8 mouse cellular contexts compared by ENCODE assay signal in genomic region chr8:84831490-84831889, GRCm38 (mm10). TPM values are rescaled to one million over a fixed set of nuclear protein-coding genes. Genes with fewer than 3 reads are reported as not detected.
DNase-seq lines count a peak whose midpoint lies in the region; ATAC-seq and TF ChIP-seq lines count a peak whose summit lies in the region.

Gene Gadd45gip1, plus strand, starts transcription at chr8:84831522.

- TF ChIP-seq POLR2A in liver, adult 2 months (IDR thresholded peaks at IDR 0.05; ENCODE audit: extremely low read depth, insufficient read depth, low read length) = no peak
- TF ChIP-seq POLR2A in myocyte (IDR thresholded peaks at IDR 0.05; ENCODE audit: insufficient read length, low read depth) = no peak

- H3K4me1 ChIP-seq in forebrain, postnatal 0 days (ENCODE audit: insufficient read depth) = peaks cover 14% of the 10 kb centered on the region
- peaks cover 18% of the 10 kb centered on the region for H3K4me1 ChIP-seq in hindbrain, embryonic 12.5 days
- H3K4me1 ChIP-seq in liver, adult 2 months (ENCODE audit: control insufficient read depth, insufficient read depth, low read length) = peaks cover 6% of the 10 kb centered on the region; the same call in 1 of the 2 replicates

- ATAC-seq in forebrain, postnatal 0 days = no peak
- no peak for ATAC-seq in hindbrain, embryonic 12.5 days (ENCODE audit: low FRiP score)

- H3K79me2 ChIP-seq in liver, adult 2 months (ENCODE audit: control insufficient read depth, insufficient read depth, low read length) = peaks cover 8% of the 10 kb centered on the region; the same call in 1 of the 2 replicates
- H3K79me2 ChIP-seq in myocyte (ENCODE audit: control insufficient read depth, insufficient read depth) = peaks cover 9% of the 10 kb centered on the region

- WGBS in forebrain, postnatal 0 days = 88% methylated on average over 11 of the region's 11 CpGs
- WGBS in hindbrain, embryonic 12.5 days = 75% methylated on average over 11 of the region's 11 CpGs
- WGBS in liver, adult 2 months = 8% methylated on average over 11 of the region's 11 CpGs

- DNase-seq in frontal cortex, adult 2 months (ENCODE audit: extremely low spot score in 1 of 2, low spot score in 1 of 2) = no peak
- DNase-seq in frontal cortex, postnatal 14 days (ENCODE audit: low spot score in 2 of 2) = no peak
- DNase-seq in adrenal gland, postnatal 10 days = peak; percentile 54
- DNase-seq in forebrain, postnatal 0 days = no peak
- peak; percentile 92 for DNase-seq in liver, adult 2 months (ENCODE audit: extremely low read depth, low read depth, low spot score)
- DNase-seq in right cerebral cortex, postnatal 4 days = no peak

- TF ChIP-seq CTCF in forebrain, postnatal 0 days (IDR thresholded peaks at IDR 0.05; ENCODE audit: low read depth) = no peak
- TF ChIP-seq CTCF in liver, adult 2 months (IDR thresholded peaks at IDR 0.05; ENCODE audit: low read depth, low read length) = peak; percentile 64

- peaks cover 25% of the 10 kb centered on the region for H3K36me3 ChIP-seq in forebrain, postnatal 0 days (ENCODE audit: insufficient read depth)
- peaks cover 27% of the 10 kb centered on the region for H3K36me3 ChIP-seq in hindbrain, embryonic 12.5 days
- peaks cover 13% of the 10 kb centered on the region; the same call in 1 of the 2 replicates for H3K36me3 ChIP-seq in liver, adult 2 months (ENCODE audit: control insufficient read depth, insufficient read depth, low read length)
- H3K36me3 ChIP-seq in myocyte (ENCODE audit: control insufficient read depth, insufficient read depth) = peaks cover 18% of the 10 kb centered on the region

- peak within 1 kb of the TSS; percentile 98 for H3K27ac ChIP-seq in forebrain, postnatal 0 days (ENCODE audit: low read depth, low read length)
- H3K27ac ChIP-seq in hindbrain, embryonic 12.5 days = peak within 1 kb of the TSS; percentile 95
- peak within 1 kb of the TSS; percentile 86 for H3K27ac ChIP-seq in liver, adult 2 months (replicated peaks; ENCODE audit: insufficient read depth, low read depth, low read length)

- H3K4me3 ChIP-seq in forebrain, postnatal 0 days (ENCODE audit: low read depth, low read length) = peak within 1 kb of the TSS; percentile 97
- H3K4me3 ChIP-seq in hindbrain, embryonic 12.5 days = peak within 1 kb of the TSS; percentile 85
- H3K4me3 ChIP-seq in liver, adult 2 months (ENCODE audit: insufficient read depth, low read depth, low read length) = peak within 1 kb of the TSS; percentile 68
- H3K4me3 ChIP-seq in myocyte = peak within 1 kb of the TSS; percentile 79

- H3ac ChIP-seq in myocyte (ENCODE audit: control insufficient read depth, insufficient read length) = peak within 1 kb of the TSS; percentile 95

- no peaks in the 10 kb centered on the region for H3K9me3 ChIP-seq in forebrain, postnatal 0 days (ENCODE audit: low read length)
- H3K9me3 ChIP-seq in hindbrain, embryonic 12.5 days (replicated peaks) = no peaks in the 10 kb centered on the region

- H3K9ac ChIP-seq in forebrain, postnatal 0 days = peak within 1 kb of the TSS; percentile 95
- peak within 1 kb of the TSS; percentile 96 for H3K9ac ChIP-seq in hindbrain, embryonic 12.5 days
- peak within 1 kb of the TSS; percentile 98 for H3K9ac ChIP-seq in liver, adult 2 months (ENCODE audit: low read depth, low read length)

- H3K27me3 ChIP-seq in forebrain, postnatal 0 days (ENCODE audit: insufficient read depth, low read length) = no peaks in the 10 kb centered on the region
- H3K27me3 ChIP-seq in hindbrain, embryonic 12.5 days = no peaks in the 10 kb centered on the region
- no peaks in the 10 kb centered on the region for H3K27me3 ChIP-seq in liver, adult 2 months (ENCODE audit: control insufficient read depth, insufficient read depth, low read length)
- no peaks in the 10 kb centered on the region for H3K27me3 ChIP-seq in myocyte (ENCODE audit: control insufficient read depth, insufficient read depth, insufficient read length)

- H3K4me2 ChIP-seq in forebrain, postnatal 0 days (ENCODE audit: low read depth) = peak within 1 kb of the TSS; percentile 66
- H3K4me2 ChIP-seq in hindbrain, embryonic 12.5 days (replicated peaks) = peak within 1 kb of the TSS; percentile 66
- peak within 1 kb of the TSS; percentile 68 for H3K4me2 ChIP-seq in myocyte (ENCODE audit: low read depth)

TF ChIP-seq in myocyte, 11 proteins besides CTCF, POLR2A, EP300 and RAD21:
- no peak for TF ChIP-seq MAX (IDR thresholded peaks at IDR 0.05; ENCODE audit: low read depth)
- TF ChIP-seq SRF (IDR thresholded peaks at IDR 0.05; ENCODE audit: control insufficient read depth, insufficient read length, low read depth) = no peak
- TF ChIP-seq TCF12 (IDR thresholded peaks at IDR 0.05; ENCODE audit: insufficient read depth, poor library complexity, severe bottlenecking) = no peak
- no peak for TF ChIP-seq CEBPB (IDR thresholded peaks at IDR 0.05; ENCODE audit: insufficient read depth, poor library complexity, severe bottlenecking)
- TF ChIP-seq USF1 (IDR thresholded peaks at IDR 0.05; ENCODE audit: low read depth) = no peak
- TF ChIP-seq MYOD1 (IDR thresholded peaks at IDR 0.05; ENCODE audit: control insufficient read depth in 1 of 3, insufficient read length in 2 of 3, low read depth in 2 of 3) = no peak
- no peak for TF ChIP-seq POLR2AphosphoS2 (IDR thresholded peaks at IDR 0.05; ENCODE audit: insufficient read length, low read depth)

RNA-seq across cellular contexts. Expression of gene Gadd45gip1, which starts in this region (rescaled TPM):
- 28.0 and 30.9 TPM in 2 replicates for polyA plus RNA-seq in frontal cortex, adult 2 months (2012; rRNA removed)
- total RNA-seq in adrenal gland, postnatal 10 days (2021) = 10 to 100 TPM; 39.2 to 40.0 TPM
- total RNA-seq in forebrain, postnatal 0 days (2014; rRNA removed) = 24.7 and 28.7 TPM in 2 replicates
- 36.7 and 40.8 TPM in 2 replicates for polyA plus RNA-seq in forebrain, postnatal 0 days (2015; fragmentation: Nextera tagmentation; extraction: Ambion mirVana)
- polyA plus RNA-seq in hindbrain, embryonic 12.5 days (2016; fragmentation: Nextera tagmentation; extraction: Ambion mirVana) = 35.7 and 38.6 TPM in 2 replicates
- total RNA-seq in liver, adult 2 months (2014; rRNA removed) = 26.7 and 28.1 TPM in 2 replicates
- 29.8 and 34.2 TPM in 2 replicates for polyA plus RNA-seq in liver, adult 2 months (2012; rRNA removed)
- polyA plus RNA-seq in myocyte (2012; fragmentation: generic; extraction: Trizol) = 21.8 TPM

Comparison
In these comparisons a context has a peak if more than half of its experiments do, and no peak if none do; other contexts are left out.
1. DNase-seq: peak in adrenal gland, postnatal 10 days (single experiment) and liver, adult 2 months (single experiment); none in frontal cortex, adult 2 months (0 of 2), frontal cortex, postnatal 14 days (0 of 2), forebrain, postnatal 0 days (single experiment) and right cerebral cortex, postnatal 4 days (single experiment).
2. Peak in every context shown above with its lines, with median percentiles within 50 percentile points of each other: H3K27ac ChIP-seq, H3K4me2 ChIP-seq, H3K4me3 ChIP-seq and H3K9ac ChIP-seq.